Mouse (Mus musculus) B cell, adult 2 months (primary cell): ENCODE measurements around the gene Copz1.

Experiments used
- DNase-seq, 2 experiments: peaks; one replicate each; pipeline ENCODE4 v3.0.0; 2022

The Copz1 gene

GRCm38 (mm10) chr15:103313495-103314095, 41.1 kb downstream of the Copz1 start:
- peak; percentile 65 to 66 for DNase-seq

- DNase-seq, result no peak
Measured at GRCm38 (mm10) chr15:103314181-103314580, 41.7 kb downstream of the Copz1 start.

- DNase-seq, result peak; percentile 43 to 51
Measured at GRCm38 (mm10) chr15:103315011-103315502, 42.5 kb downstream of the Copz1 start.

GRCm38 (mm10) chr15:103315979-103316776, 43.7 kb downstream of the Copz1 start:
- no peak for DNase-seq

GRCm38 (mm10) chr15:103317120-103317519, 44.6 kb downstream of the Copz1 start:
- DNase-seq, result no peak

GRCm38 (mm10) chr15:103317731-103318130, 45.2 kb downstream of the Copz1 start:
- no peak for DNase-seq

GRCm38 (mm10) chr15:103318201-103318816, 45.8 kb downstream of the Copz1 start:
- DNase-seq, result no peak

GRCm38 (mm10) chr15:103321076-103321475, 48.6 kb downstream of the Copz1 start:
- DNase-seq, result peak in 1 of 2 experiments; percentile 45

- no peak for DNase-seq
Measured at GRCm38 (mm10) chr15:103322396-103322795, 49.9 kb downstream of the Copz1 start.

GRCm38 (mm10) chr15:103323070-103323454, 50.5 kb downstream of the Copz1 start:
- no peak for DNase-seq

GRCm38 (mm10) chr15:103323455-103324247, 51.1 kb downstream of the Copz1 start:
- peak; percentile 87 for DNase-seq

GRCm38 (mm10) chr15:103333081-103333615, 60.6 kb downstream of the Copz1 start:
- peak; percentile 66 for DNase-seq

- DNase-seq, result peak; percentile 80 to 85
Measured at GRCm38 (mm10) chr15:103333738-103334137, 61.2 kb downstream of the Copz1 start.

- no peak for DNase-seq
Measured at GRCm38 (mm10) chr15:103334194-103334593, 61.7 kb downstream of the Copz1 start.

- no peak for DNase-seq
Measured at GRCm38 (mm10) chr15:103335040-103335439, 62.5 kb downstream of the Copz1 start.

GRCm38 (mm10) chr15:103335488-103336235, 63.1 kb downstream of the Copz1 start:
- no peak for DNase-seq

- DNase-seq, result peak; percentile 32 to 40
Measured at GRCm38 (mm10) chr15:103336996-103337667, 64.6 kb downstream of the Copz1 start.

GRCm38 (mm10) chr15:103338829-103339165, 66.3 kb downstream of the Copz1 start:
- no peak for DNase-seq

- peak in 1 of 2 experiments; percentile 22 for DNase-seq
Measured at GRCm38 (mm10) chr15:103339166-103339960, 66.8 kb downstream of the Copz1 start.

- peak; percentile 79 to 82 for DNase-seq
Measured at GRCm38 (mm10) chr15:103339961-103340337, 67.4 kb downstream of the Copz1 start, which contains the start of gene Zfp385a. Zfp385a (minus strand) TSS chr15:103340093.
